Comparison of ENCODE assay signal across 10 mouse cellular contexts in genomic region chr5:136462613-136463012, GRCm38 (mm10).
A peak's percentile ranks its signal among the peaks of the same experiment; 100 is the strongest.
DNase-seq lines count a peak whose midpoint lies in the region; ATAC-seq lines count a peak whose summit lies in the region.
"Had no signal": no experiment of that assay in that cellular context is flagged by ENCODE, and none has a peak within 500 bp of the region (broad histone marks: within the 10 kb centered on the region; RNA-seq: fewer than 3 reads in every experiment).

No protein-coding gene starts in this region.

- no peaks in the 10 kb centered on the region for H3K9me3 ChIP-seq in intestine, embryonic 16.5 days (ENCODE audit: control insufficient read depth, low read length)
- H3K9me3 ChIP-seq: hindbrain, embryonic 15.5 days; limb, embryonic 15.5 days had no signal

- peak; percentile 79 for DNase-seq in left cerebral cortex, postnatal 4 days
- no peak for DNase-seq in left cerebral cortex, postnatal 10 days (ENCODE audit: extremely low spot score in 1 of 2, low spot score in 2 of 2)
- DNase-seq in cerebellum, adult 9-10 months = peak; percentile 73
- DNase-seq in gastrocnemius, postnatal 14 days = peak; percentile 45
- DNase-seq in heart, postnatal 14 days = peak; percentile 70 to 75
- DNase-seq in ovary, postnatal 14 days (ENCODE audit: low spot score) = no peak

- no peak overlapping the region for H3K4me2 ChIP-seq in intestine, embryonic 16.5 days (ENCODE audit: low read depth, low read length)
- H3K4me2 ChIP-seq: hindbrain, embryonic 15.5 days; limb, embryonic 15.5 days had no signal

- H3K4me1 ChIP-seq in intestine, embryonic 16.5 days (ENCODE audit: control insufficient read depth, insufficient read depth, low read length) = peaks cover 38% of the 10 kb centered on the region

- no peaks in the 10 kb centered on the region for H3K36me3 ChIP-seq in intestine, embryonic 16.5 days (ENCODE audit: control insufficient read depth, insufficient read depth, low read length)
- H3K36me3 ChIP-seq: hindbrain, embryonic 15.5 days; limb, embryonic 15.5 days had no signal

- H3K27ac ChIP-seq in intestine, embryonic 16.5 days (ENCODE audit: low read length) = no peak overlapping the region
- H3K27ac ChIP-seq: hindbrain, embryonic 15.5 days; limb, embryonic 15.5 days had no signal

- H3K4me3 ChIP-seq in intestine, embryonic 16.5 days (ENCODE audit: low read length) = no peak overlapping the region
- H3K4me3 ChIP-seq: hindbrain, embryonic 15.5 days; limb, embryonic 15.5 days had no signal

- no peaks in the 10 kb centered on the region for H3K27me3 ChIP-seq in intestine, embryonic 16.5 days (replicated peaks; ENCODE audit: control insufficient read depth, insufficient read depth, low read length)
- H3K27me3 ChIP-seq: hindbrain, embryonic 15.5 days had no signal

- ATAC-seq in activated CD4-positive, CD25-positive, alpha-beta regulatory T cell, adult 4 months = no peak
- ATAC-seq in intestine, embryonic 16.5 days = no peak

- no peak overlapping the region for H3K9ac ChIP-seq in intestine, embryonic 16.5 days (ENCODE audit: low read depth, low read length)
- H3K9ac ChIP-seq: hindbrain, embryonic 15.5 days; limb, embryonic 15.5 days had no signal

- WGBS in intestine, embryonic 16.5 days = 59% methylated on average over 6 of the region's 6 CpGs

- intact Hi-C loops in left cerebral cortex, postnatal 4 days (cut with DNase I) = no loop called here
- intact Hi-C loops in left cerebral cortex, postnatal 10 days (cut with DNase I) = no loop called here
- intact Hi-C loops in gastrocnemius, postnatal 14 days (cut with DNase I; ENCODE audit: low total_unique reads) = no loop called here
- intact Hi-C loops in heart, postnatal 14 days (cut with DNase I) = loop anchor here (5.0 kb wide), 1 partner anchor 50 kb away; no protein-coding TSS in a partner anchor

Comparison
In these comparisons a context has a peak if more than half of its experiments do, and no peak if none do; other contexts are left out.
1. DNase-seq: peak in left cerebral cortex, postnatal 4 days (single experiment), cerebellum, adult 9-10 months (single experiment), gastrocnemius, postnatal 14 days (single experiment) and heart, postnatal 14 days (2 of 2); none in left cerebral cortex, postnatal 10 days (0 of 2) and ovary, postnatal 14 days (single experiment).